Mouse (Mus musculus) layer of hippocampus, adult 2 months (tissue): ENCODE data around the gene Nxf1. TPM values are rescaled to one million over a fixed set of nuclear protein-coding genes. Genes with fewer than 3 reads are reported as not detected.
"Not testable (repeated sequence)": the region's sequence is repeated elsewhere in the genome, so short reads cannot be mapped to it uniquely, and the experiment has no call there.

Experiments used
- DNase-seq, 2 experiments: peaks; one replicate each; pipeline ENCODE4 v3.0.0; 2022; ENCODE audit warnings: low spot score in 2 of 2
- H3K27ac ChIP-seq: fragments of 200-600 bp; 2 replicates; pipeline ENCODE4 v1.8.1; 2022
- H3K4me3 ChIP-seq: fragments of 200-600 bp; 2 replicates; pipeline ENCODE4 v1.8.1; 2022; ENCODE audit warnings: mild to moderate bottlenecking
- CTCF ChIP-seq: fragments of 200-600 bp; conservative IDR thresholded peaks from 2 replicates; pipeline ENCODE4 v1.8.1; 2022; ENCODE audit warnings: antibody characterized with exemption, mild to moderate bottlenecking, moderate library complexity
- total RNA-seq, 2 experiments: library from RNA; stranded (reverse); gene quantifications; 2 replicates each; pipeline ENCODE4 v1.2.3; 2021

The Nxf1 gene
- total RNA-seq, 2 experiments from 2014 or later, result 102 to 106 TPM

DNA sequence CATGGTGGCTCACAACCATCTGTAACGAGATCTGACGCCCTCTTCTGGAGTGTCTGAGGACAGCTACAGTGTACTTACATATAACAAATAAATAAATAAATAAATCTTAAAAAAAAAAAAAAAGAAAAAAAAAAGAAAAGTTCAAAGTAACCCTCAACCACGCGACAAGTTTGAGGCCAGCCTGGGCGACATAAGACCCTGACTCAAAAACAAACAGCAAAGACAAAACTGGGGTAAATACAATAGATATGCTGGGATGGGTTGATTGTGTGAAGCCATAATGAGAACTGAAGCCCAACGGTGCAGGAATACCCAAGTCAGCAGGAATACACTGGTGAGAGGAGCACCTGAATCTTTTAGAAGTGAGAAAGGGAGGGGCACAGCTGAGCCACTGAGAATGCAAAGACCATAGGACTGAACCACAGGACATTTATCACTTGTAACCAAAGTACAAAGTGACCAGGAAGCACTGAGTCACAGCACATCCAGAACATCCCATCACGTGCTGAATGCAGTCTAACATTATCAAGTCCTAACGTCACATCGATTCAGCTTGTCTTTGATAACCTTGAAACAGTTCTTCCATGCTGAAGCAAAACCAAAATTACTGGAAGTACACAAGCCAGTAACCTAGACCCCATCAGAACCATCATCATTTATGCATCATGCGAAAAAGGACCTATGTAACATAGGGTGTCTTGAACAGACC is 40.0 kb upstream of the Nxf1 start:
- DNase-seq, result no peak
- H3K4me3 ChIP-seq, result no peak overlapping the region
- no peak for TF ChIP-seq CTCF
- H3K27ac ChIP-seq, result no peak overlapping the region

DNA sequence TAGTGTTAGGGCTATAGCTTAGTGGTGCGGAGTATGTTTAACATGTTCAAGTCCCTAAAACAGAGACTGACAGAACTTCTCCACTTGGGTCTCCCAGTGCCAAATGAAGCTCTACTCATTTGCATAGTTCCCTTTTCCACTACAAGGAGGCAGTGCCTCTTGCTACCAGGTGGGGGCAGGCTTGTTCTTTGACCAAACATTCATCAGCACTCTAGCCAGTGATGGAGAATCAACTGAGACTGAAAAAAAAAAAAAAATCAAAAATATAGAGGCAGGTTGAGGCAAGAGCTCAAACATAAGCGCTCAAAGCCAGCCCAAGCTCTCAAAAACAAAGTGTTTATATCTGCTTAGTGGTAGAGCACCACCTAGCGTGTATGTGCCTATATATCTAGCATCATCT is 38.5 kb upstream of the Nxf1 start:
- peak; percentile 91 for TF ChIP-seq CTCF
- DNase-seq, result peak in 1 of 2 experiments; percentile 59
- Histone ChIP-seq H3K4me3 (no peak overlapping the region), H3K27ac (no peak overlapping the region)

DNA sequence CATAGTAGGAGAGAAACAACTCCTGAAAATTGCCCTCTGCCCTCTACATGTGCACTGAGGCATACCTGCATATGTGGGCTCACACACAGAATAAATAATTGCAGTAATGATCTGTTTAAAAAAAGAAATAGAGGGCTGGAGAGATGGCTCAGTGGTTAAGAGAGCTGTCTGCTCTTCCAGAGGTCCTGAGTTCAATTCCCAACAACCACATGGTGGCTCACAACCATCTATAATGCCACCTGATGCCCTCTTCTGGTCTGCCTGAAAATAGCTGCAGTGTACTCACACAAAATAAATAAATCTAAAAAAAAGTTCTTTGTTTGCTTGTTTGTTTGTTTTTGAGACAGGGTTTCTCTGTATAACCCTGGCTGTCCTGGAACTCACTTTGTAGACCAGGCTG is 37.8 kb upstream of the Nxf1 start:
- not testable (repeated sequence) for H3K27ac ChIP-seq, DNase-seq, H3K4me3 ChIP-seq
- TF ChIP-seq CTCF, result peak; percentile 59

DNA sequence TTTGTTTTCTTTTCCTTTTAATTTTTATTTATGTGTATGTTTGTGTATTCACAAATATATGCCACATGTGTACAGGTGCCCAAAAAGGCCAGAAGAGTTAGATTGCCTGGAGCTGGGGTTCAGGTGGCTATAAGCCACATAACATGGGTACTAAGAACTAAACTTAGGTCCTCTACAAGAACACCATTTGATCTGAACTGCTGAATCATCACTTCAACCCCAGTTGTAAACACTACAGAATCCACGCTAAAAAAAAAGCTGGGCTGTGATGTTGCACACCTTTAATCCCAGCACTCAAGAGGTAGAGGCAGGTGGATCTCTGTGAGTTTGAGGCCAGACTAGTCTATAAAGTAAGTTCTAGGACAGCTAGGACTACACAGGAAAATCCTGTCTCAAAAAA is 35.5 kb upstream of the Nxf1 start:
- Histone ChIP-seq H3K27ac (no peak overlapping the region), H3K4me3 (peak overlapping the region; percentile 71; the same call in 1 of the 2 replicates)
- no peak for DNase-seq
- no peak for TF ChIP-seq CTCF

DNA sequence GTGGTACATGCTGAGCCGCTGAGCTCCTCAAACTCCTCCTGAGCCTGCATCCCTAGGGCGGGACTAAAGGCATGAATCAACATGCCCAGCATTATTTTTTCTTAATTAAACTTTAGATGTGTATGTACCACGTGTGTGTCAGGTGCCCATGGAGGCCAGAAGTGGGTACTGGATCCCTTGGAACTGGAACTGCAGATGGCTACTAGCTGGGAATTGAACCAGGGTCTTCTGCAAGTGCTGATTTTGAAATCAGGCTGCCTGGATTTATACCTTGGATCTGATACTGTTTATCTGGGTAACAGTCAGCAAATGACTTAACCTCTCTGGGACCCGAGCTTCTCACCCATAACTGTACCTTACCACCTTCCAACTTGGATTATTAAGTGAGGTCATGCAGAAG is 34.9 kb upstream of the Nxf1 start:
- DNase-seq, result no peak
- no peak for TF ChIP-seq CTCF
- peak overlapping the region; percentile 71 for H3K4me3 ChIP-seq
- peak overlapping the region; percentile 96 for H3K27ac ChIP-seq

- TF ChIP-seq CTCF, result no peak
- DNase-seq, result no peak
- H3K4me3 ChIP-seq, result peak overlapping the region; percentile 71
- peak overlapping the region; percentile 96 for H3K27ac ChIP-seq
Measured at GRCm38 (mm10) chr19:8722559-8722906, 34.3 kb upstream of the Nxf1 start.

- peak; percentile 32 for TF ChIP-seq CTCF
- peak within 1 kb of the TSS; percentile 96 for H3K27ac ChIP-seq
- H3K4me3 ChIP-seq, result peak within 1 kb of the TSS; percentile 71
- peak; percentile 96 to 98 for DNase-seq
Measured at GRCm38 (mm10) chr19:8722907-8723573, 33.8 kb upstream of the Nxf1 start, which contains the start of gene Slc3a2. Slc3a2 (minus strand) TSS chr19:8723369.

DNA sequence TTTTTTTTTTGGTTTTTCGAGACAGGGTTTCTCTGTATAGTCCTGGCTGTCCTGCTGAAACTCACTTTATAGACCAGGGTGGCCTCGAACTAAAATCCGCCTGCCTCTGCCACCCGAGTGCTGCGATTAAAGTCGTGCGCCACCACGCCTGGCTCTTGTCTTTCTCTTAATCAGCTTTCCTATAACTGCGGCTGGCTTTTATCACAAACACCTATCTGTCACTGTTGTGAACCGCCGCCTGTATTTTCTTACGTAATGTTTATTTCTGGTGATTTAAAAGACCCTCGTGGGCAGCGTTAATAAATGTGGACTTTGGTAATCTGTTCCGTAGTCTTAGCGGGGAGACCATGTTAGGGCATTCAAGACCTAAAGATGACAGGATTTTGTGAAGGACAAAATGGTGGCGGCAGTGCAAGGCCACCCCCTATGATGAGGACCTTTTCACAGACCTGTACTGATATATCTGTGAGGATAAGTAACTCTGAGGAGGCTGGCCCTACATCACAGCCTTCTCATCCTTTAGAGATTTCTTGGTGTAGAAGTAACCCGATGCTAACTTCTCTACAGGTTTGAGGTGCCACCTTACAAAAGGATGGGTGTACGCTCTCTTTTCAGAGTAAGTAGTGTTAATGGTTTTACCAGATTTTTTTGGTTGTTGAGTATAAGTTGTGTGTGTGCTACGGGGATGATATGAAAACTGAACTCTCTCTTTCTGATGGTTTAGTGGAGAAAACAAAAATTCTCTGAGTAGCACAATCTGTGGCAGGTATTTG is 33.1 kb upstream of the Nxf1 start:
- Histone ChIP-seq H3K4me3 (peak overlapping the region; percentile 71), H3K27ac (peak overlapping the region; percentile 96)
- DNase-seq, result no peak
- no peak for TF ChIP-seq CTCF

- Histone ChIP-seq H3K27ac (no peak overlapping the region; the same call in 1 of the 2 replicates), H3K4me3 (peak overlapping the region; percentile 71)
- TF ChIP-seq CTCF, result no peak
- no peak for DNase-seq
Measured at GRCm38 (mm10) chr19:8724392-8724791, 32.5 kb upstream of the Nxf1 start.

DNA sequence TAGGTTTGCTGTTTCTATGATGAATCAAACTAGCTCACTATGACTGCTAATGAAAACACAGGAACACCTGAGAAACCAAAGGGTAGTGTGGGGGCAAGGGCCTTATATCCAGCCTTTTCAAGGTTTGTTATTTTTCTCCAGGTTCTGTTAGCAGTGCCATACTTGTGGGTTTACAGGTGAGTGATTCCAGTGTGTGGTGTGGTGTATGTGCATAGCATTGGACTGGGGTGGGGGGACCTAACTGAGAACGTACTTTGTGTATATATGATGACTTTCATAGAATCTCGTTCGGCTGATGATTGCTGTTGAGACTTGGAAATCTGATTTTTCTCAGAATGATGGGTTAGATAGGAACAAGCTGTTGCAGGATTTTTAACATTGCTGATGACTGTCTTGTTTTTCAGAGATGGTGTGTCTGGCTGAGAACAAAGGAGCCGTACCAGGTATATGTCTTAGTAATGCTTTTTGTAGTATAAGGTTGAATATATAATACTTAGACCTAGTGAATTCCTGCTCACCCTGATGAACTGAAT is 31.7 kb upstream of the Nxf1 start:
- DNase-seq, result no peak
- H3K27ac ChIP-seq, result no peak overlapping the region
- TF ChIP-seq CTCF, result no peak
- H3K4me3 ChIP-seq, result no peak overlapping the region

- Histone ChIP-seq H3K4me3 (no peak overlapping the region), H3K27ac (no peak overlapping the region)
- TF ChIP-seq CTCF, result no peak
- DNase-seq, result no peak
Measured at GRCm38 (mm10) chr19:8726609-8727390, 30.1 kb upstream of the Nxf1 start.

DNA sequence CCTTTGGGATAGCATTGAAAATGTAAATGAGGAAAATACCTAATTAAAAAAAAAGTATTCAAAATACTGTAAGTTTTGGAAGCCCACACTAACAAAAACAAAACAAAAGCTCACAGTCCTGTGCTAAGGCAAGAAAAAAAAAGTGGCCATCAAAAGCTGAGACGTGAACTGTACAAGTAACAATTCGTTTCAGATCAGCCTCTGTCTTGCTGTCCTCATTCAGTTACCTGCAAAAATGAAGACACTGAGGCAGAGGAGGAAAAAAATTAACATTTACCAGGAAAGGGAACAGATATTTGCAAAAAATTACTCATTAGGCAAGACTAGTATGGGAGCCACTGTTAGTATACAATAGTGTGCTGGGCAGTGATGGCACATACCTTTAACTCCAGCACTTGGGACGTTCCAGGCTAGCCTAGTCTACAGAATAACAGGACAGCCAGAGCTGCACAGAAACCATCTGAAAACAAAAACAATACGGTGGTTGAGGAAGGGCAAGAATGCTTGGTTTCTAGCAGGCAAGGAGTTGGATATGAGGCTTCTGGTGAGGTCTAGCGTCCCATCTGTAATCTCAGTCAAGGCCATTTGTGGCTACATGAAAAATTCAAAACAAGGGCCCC is 29.3 kb upstream of the Nxf1 start:
- DNase-seq, result no peak
- TF ChIP-seq CTCF, result no peak
- Histone ChIP-seq H3K27ac (no peak overlapping the region), H3K4me3 (no peak overlapping the region)

DNA sequence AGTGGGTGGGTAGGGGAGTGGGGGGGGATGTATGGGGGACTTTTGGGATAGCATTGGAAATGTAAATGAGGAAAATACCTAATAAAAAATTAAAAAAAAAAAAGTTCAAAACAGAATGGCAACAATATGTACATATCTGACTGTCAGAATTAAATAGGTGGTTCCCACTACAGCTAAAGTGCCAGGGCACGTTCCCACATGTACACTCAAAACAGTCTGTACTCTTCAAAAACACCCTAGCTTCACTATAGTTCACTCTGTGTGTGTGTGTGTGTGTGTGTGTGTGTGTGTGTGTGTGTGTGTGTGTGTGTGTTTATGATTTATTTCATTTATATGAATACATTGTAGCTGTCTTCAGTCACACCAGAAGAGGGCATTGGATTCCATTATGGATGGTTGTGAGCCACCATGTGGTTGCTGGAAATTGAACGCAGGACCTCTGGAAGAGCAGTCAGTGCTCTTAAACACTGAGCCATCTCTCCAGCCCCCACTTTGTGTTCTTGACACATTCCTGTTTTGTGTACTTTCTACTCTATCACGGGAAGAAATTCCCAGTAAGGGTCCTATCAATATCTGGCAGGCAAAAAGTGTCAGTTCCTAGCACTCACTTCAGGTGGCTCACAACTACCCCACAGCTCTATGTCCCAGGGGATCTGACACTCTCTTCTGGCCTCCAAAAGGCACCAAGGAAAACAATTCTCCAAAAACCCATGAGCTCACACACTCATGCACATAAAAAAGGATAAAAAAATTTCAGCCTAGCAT is 28.4 kb upstream of the Nxf1 start:
- not testable (repeated sequence) for H3K4me3 ChIP-seq, DNase-seq, H3K27ac ChIP-seq
